Mouse (Mus musculus) heart, embryonic 16.5 days (tissue): ENCODE data around the gene Stxbp1. TPM values are rescaled to one million over a fixed set of nuclear protein-coding genes. Genes with fewer than 3 reads are reported as not detected.
A peak's percentile ranks its signal among the peaks of the same experiment; 100 is the strongest.

Experiments used
- ATAC-seq: fragments of 200-750 bp; cut with Nextera tagmentation; replicated peaks from 2 replicates; pipeline ENCODE4 v1.8.0; 2017; ENCODE audit warnings: moderate number of reproducible peaks; ENCODE audit not compliant: insufficient read depth, low FRiP score; ENCODE audit errors: extremely low read depth
- H3K27ac ChIP-seq: fragments of 300-500 bp; sonication (generic); 2 replicates; pipeline ENCODE4 v1.5.1; 2014; ENCODE audit warnings: mild to moderate bottlenecking, low read length, control low read depth, moderate library complexity
- H3K27me3 ChIP-seq: fragments of 300-500 bp; sonication (generic); 2 replicates; pipeline ENCODE4 v1.6.1; 2014; ENCODE audit warnings: low read length, mixed read lengths; ENCODE audit not compliant: control insufficient read depth, insufficient read depth
- H3K36me3 ChIP-seq: fragments of 300-500 bp; sonication (generic); 2 replicates; pipeline ENCODE4 v1.6.1; 2014; ENCODE audit not compliant: control insufficient read depth, insufficient read depth
- H3K4me1 ChIP-seq: fragments of 300-500 bp; sonication (generic); 2 replicates; pipeline ENCODE4 v1.6.1; 2014; ENCODE audit warnings: low read length, mixed read lengths; ENCODE audit not compliant: control insufficient read depth, insufficient read depth
- H3K4me2 ChIP-seq: fragments of 300-500 bp; sonication (generic); 2 replicates; pipeline ENCODE4 v1.6.1; 2014; ENCODE audit warnings: low read depth, mild to moderate bottlenecking, control low read depth, low read length
- H3K4me3 ChIP-seq: fragments of 300-500 bp; sonication (generic); 2 replicates; pipeline ENCODE4 v1.5.1; 2014; ENCODE audit warnings: mild to moderate bottlenecking, control low read depth, low read length
- H3K9ac ChIP-seq: fragments of 300-500 bp; sonication (generic); 2 replicates; pipeline ENCODE4 v1.6.1; 2014; ENCODE audit warnings: low read length, control low read depth
- H3K9me3 ChIP-seq: fragments of 300-500 bp; sonication (generic); replicated peaks from 2 replicates; pipeline ENCODE4 v1.6.1; 2016; ENCODE audit warnings: low read length; ENCODE audit not compliant: control insufficient read depth
- WGBS: fragments of 180-500 bp; shearing (Covaris S2); extraction: QIAGEN DNeasy Blood & Tissue Kit; methylation state at CpG from one replicate; pipeline ENCODE4 v1.1.7; 2014; 5-methylcytosine and 5-hydroxymethylcytosine counted together
- polyA plus RNA-seq: library from polyadenylated mRNA; unstranded; fragments of >200 nt; fragmentation: Nextera tagmentation; extraction: Ambion mirVana; gene quantifications from 2 replicates; pipeline ENCODE4 v1.2.1, GENCODE M21; 2015

The Stxbp1 gene
- polyA plus RNA-seq, 1 experiment from 2014 or later, result 29.2 TPM

DNA sequence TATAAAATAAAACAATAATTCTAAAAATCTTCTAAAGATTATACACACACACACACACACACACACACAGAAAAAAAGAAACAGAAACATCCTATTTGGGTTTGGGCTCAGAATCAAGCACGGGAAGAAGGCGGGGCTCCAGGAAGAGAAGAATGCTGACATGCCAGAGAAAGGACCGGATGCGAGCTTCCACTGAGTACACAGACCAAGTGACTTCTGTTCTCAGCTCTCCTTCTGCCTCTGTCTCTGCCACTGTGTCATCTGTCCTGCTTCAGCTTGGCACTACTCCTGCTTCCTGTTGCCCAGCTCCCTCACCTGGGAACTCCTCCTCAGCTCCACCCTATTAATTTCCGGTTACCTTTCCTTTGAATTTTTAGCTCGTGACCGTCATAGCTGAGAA, 12.5 kb downstream of the Stxbp1 start:
- no peak overlapping the region for H3K4me3 ChIP-seq
- H3K9ac ChIP-seq, result peak overlapping the region; percentile 9; the same call in 1 of the 2 replicates
- WGBS, result 48% methylated on average over 7 of the region's 7 CpGs
- H3K4me1 ChIP-seq, result peaks cover 42% of the 10 kb centered on the region
- peak overlapping the region; percentile 78 for H3K27ac ChIP-seq
- peak; percentile 59; the same call in 1 of the 2 replicates for ATAC-seq
- H3K9me3 ChIP-seq, result no peaks in the 10 kb centered on the region
- no peaks in the 10 kb centered on the region for H3K27me3 ChIP-seq
- H3K36me3 ChIP-seq, result no peaks in the 10 kb centered on the region
- H3K4me2 ChIP-seq, result peak overlapping the region; percentile 36

DNA sequence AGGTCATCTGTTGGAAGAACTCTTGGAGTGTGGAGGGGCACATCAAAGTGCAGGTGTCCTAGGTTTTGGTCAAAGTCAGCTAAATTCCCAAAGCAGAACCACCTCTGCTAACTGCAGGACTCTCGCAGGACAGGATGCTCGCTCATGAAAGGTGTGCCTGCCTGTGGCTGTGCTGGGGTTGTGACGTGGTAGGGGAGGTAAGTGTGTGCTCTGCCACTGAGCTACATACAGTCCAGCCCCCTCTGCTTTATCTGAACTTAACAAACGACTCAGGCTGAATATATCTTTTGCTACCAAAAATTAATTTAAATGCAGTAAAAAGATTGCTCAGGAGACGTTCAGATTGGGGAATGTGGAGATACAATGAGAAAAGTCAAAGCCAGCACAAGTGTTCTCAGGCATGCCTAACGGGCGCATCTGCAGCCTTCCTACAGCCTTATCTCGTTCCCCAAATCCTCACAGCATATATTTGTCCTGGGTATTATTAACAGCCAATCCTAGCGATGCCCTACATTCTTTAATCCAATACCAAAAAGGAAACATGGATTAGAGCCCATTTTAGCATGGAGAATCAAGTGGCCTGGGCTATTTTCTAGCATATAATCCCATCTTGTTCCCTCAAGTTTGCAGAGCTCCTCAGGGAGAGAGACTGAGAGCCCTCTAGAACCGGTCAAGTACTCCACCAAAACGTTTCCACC, 17.9 kb downstream of the Stxbp1 start:
- Histone ChIP-seq H3K4me3 (no peak overlapping the region), H3K4me1 (peaks cover 12% of the 10 kb centered on the region), H3K27ac (peak overlapping the region; percentile 71), H3K27me3 (no peaks in the 10 kb centered on the region), H3K9me3 (no peaks in the 10 kb centered on the region), H3K9ac (no peak overlapping the region), H3K36me3 (no peaks in the 10 kb centered on the region), H3K4me2 (no peak overlapping the region)
- ATAC-seq, result 0 out of 2 replicates have a peak, but pooled peaks have one; percentile 55
- WGBS, result 51% methylated on average over 11 of the region's 11 CpGs

DNA sequence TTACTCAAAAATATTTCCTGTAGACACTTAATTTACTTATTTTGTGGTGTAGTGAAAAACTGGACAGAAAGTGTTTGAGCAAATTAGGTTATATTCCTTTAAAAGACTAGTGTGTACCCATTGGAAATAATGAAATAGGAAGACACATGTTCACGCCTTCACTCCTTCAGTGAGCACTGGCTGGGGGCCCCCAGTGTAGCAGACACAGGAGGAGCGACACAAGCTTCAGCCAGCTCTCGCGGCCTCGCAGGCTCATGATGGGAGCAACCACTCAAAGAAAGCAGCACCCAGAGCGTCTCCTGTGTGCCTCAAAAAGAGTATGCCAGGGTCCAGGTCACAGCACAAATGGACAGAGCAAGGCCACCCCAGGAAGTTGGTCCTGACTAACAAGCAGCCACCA, 21.2 kb downstream of the Stxbp1 start:
- ATAC-seq, result no peak
- Histone ChIP-seq H3K27me3 (no peaks in the 10 kb centered on the region), H3K4me3 (no peak overlapping the region), H3K27ac (no peak overlapping the region), H3K9me3 (no peaks in the 10 kb centered on the region), H3K4me2 (no peak overlapping the region), H3K36me3 (no peaks in the 10 kb centered on the region), H3K4me1 (peaks cover 7% of the 10 kb centered on the region; the same call in 1 of the 2 replicates), H3K9ac (no peak overlapping the region)
- 72% methylated on average over 6 of the region's 6 CpGs for WGBS

DNA sequence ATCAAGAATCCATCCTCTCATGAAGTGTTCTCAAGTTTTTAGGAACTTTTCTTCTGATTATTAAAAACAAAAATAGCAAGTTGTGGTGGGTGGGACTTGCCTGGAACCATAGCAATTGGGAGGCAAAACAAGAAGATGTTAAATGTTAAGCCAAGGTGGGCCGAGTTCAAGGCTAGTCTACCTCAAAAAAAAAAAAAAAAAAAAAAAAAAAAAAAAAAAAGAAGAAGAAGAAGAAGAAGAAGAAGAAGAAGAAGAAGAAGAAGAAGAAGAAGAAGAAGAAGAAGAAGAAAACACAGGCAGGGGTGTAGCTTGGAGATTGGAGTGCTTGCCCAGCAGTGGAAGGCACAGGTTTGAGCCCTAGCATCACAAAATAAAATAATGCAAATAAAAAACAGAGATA, 22.3 kb downstream of the Stxbp1 start:
- no peak for ATAC-seq
- Histone ChIP-seq H3K4me2 (no peak overlapping the region), H3K27ac (no peak overlapping the region), H3K36me3 (no peaks in the 10 kb centered on the region), H3K9me3 (no peaks in the 10 kb centered on the region), H3K27me3 (no peaks in the 10 kb centered on the region), H3K4me1 (peaks cover 7% of the 10 kb centered on the region; the same call in 1 of the 2 replicates), H3K4me3 (no peak overlapping the region), H3K9ac (no peak overlapping the region)
- 89% methylated on average over 1 of the region's 1 CpGs for WGBS

DNA sequence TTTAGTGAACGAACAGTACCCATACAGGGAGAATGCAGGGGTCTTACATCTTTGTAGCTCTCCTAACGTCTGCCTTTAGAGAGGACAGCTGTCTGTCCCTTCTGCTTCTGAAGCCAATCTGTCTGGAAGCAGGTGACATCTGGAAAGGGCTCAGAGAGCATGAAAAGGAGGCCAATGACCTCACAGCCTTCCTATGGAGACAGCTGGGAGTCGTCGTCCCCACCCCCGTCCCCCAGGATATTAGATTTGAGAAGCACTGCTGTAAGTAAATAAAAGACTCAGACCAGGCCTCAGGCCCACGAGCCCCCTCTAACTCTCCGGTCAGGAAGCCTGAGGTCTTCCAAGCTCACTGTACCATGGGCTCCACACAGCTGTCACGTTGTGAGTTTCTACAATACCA, 22.9 kb downstream of the Stxbp1 start:
- H3K27me3 ChIP-seq, result no peaks in the 10 kb centered on the region
- no peaks in the 10 kb centered on the region for H3K36me3 ChIP-seq
- H3K27ac ChIP-seq, result no peak overlapping the region
- no peaks in the 10 kb centered on the region for H3K9me3 ChIP-seq
- no peak overlapping the region for H3K4me3 ChIP-seq
- 59% methylated on average over 8 of the region's 8 CpGs for WGBS
- ATAC-seq, result no peak
- H3K9ac ChIP-seq, result no peak overlapping the region
- H3K4me2 ChIP-seq, result no peak overlapping the region
- peaks cover 4% of the 10 kb centered on the region; the same call in 1 of the 2 replicates for H3K4me1 ChIP-seq

DNA sequence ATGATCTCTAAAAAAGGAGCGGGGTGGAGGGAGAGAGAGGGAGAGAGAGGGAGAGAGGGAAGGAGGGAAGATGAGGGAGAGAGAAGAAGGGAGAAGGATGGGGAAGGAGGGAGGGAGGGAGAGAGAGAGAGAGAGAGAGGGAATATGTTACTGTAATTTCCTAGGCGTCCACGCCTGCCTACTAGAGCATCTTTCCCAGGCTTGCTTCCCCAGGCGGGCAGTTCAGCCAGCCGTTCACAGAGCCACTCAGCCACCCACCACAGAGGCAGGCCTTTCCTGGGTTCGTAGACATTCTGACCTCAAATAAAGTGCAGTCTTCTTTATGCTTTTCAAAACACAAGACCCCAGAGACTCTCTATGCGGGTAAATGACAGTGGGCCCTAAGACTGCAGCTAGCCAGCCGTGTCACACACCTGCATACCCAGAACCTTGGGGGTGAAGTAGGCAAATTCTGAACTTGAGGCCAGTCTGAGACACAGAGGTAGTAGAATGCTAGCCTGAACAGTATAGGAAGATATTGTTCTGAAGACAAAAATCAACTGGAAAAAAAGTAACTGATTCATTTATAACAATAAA, 23.4 kb downstream of the Stxbp1 start:
- no peaks in the 10 kb centered on the region for H3K27me3 ChIP-seq
- H3K27ac ChIP-seq, result no peak overlapping the region
- WGBS, result 67% methylated on average over 8 of the region's 8 CpGs
- H3K4me3 ChIP-seq, result no peak overlapping the region
- no peak overlapping the region for H3K9ac ChIP-seq
- no peaks in the 10 kb centered on the region for H3K36me3 ChIP-seq
- ATAC-seq, result no peak
- H3K4me2 ChIP-seq, result no peak overlapping the region
- no peaks in the 10 kb centered on the region for H3K4me1 ChIP-seq
- no peaks in the 10 kb centered on the region for H3K9me3 ChIP-seq

DNA sequence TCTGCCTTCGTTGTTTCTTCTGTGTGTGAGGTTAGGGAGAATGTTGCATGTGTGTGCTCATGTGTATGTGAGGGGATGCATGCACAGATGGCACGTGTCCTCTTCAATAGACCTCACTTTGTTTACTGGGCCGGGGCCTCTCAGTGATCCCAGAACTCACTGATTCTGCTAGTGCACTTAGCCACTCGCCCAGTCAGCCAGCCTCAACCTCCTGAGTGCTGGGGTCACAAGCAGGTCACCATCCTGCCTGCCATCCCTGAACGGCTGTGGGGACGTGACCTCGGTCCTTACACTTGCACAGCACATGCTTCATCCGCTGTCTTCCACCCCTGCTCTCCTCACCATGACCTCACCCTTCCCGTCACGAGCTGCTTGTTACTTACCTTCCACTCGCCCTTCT, 23.9 kb downstream of the Stxbp1 start:
- no peak overlapping the region for H3K4me2 ChIP-seq
- 0 out of 2 replicates have a peak, but pooled peaks cover 1% of the 10 kb centered on the region for H3K36me3 ChIP-seq
- H3K9ac ChIP-seq, result no peak overlapping the region
- no peaks in the 10 kb centered on the region for H3K9me3 ChIP-seq
- H3K4me1 ChIP-seq, result no peaks in the 10 kb centered on the region
- H3K27ac ChIP-seq, result no peak overlapping the region
- no peak for ATAC-seq
- no peak overlapping the region for H3K4me3 ChIP-seq
- H3K27me3 ChIP-seq, result no peaks in the 10 kb centered on the region
- WGBS, result 48% methylated on average over 11 of the region's 11 CpGs

DNA sequence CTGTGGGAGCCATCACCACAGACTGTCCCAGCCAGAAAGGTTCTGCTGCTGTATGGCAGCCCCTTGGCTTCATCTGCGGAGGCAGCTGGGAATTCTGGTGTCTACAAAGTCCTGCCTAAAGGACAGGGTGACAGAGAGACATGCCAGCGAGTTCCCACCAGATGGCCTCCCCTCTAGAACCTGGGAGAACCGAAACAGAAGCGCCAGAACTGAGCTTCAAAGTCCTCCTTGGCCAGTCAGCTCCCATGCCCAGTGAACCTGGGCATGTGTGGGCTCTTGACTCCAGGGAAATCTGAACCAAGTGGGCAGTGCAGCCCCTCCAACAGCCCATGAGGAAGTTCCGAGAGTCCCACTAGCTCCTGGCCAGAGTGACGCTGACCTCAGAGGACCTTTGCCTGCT, 24.4 kb downstream of the Stxbp1 start:
- no peak for ATAC-seq
- no peak overlapping the region for H3K9ac ChIP-seq
- H3K27ac ChIP-seq, result no peak overlapping the region
- no peaks in the 10 kb centered on the region for H3K4me1 ChIP-seq
- no peaks in the 10 kb centered on the region for H3K9me3 ChIP-seq
- WGBS, result 76% methylated on average over 6 of the region's 6 CpGs
- 0 out of 2 replicates have a peak, but pooled peaks cover 3% of the 10 kb centered on the region for H3K36me3 ChIP-seq
- H3K4me2 ChIP-seq, result no peak overlapping the region
- H3K4me3 ChIP-seq, result no peak overlapping the region
- H3K27me3 ChIP-seq, result no peaks in the 10 kb centered on the region

DNA sequence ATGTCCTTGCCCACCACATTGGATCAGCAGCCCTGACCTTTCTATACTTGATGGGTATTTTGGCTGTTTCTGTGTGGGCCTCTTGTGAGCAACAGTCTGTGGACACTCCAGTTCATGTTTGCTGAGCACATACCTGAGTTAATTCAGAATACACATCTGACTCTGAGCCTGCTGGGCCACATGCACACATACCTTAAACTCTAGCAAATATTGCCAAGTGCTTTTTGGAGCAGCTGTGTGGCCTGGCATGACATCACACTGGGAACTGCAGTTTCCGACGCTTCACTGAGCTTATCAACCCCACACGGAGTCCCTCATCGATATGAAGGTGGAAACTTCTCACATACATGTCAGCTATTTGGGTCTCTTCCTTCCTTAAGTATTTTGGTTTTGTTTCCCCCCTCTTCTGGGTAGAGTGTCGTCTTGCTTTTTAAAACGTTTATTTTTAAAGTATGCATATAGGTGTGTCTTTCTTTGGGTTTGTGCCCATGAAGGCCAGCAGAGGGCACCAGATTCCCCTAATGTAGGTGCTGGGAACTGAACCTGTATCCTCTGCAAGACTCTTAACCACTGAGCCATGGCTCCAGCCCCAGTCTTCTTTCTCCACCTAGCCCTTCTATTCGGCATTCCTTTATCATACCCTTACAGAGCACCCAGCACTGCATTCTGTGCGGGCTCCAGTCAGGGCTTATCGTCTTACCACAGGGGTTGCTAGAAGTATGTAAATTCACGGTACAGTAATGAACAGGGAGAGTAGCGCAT, 25.8 kb downstream of the Stxbp1 start:
- H3K4me2 ChIP-seq, result no peak overlapping the region
- no peaks in the 10 kb centered on the region for H3K27me3 ChIP-seq
- no peak for ATAC-seq
- 65% methylated on average over 11 of the region's 11 CpGs for WGBS
- no peak overlapping the region for H3K9ac ChIP-seq
- H3K9me3 ChIP-seq, result no peaks in the 10 kb centered on the region
- H3K4me3 ChIP-seq, result no peak overlapping the region
- no peaks in the 10 kb centered on the region for H3K4me1 ChIP-seq
- no peak overlapping the region for H3K27ac ChIP-seq
- H3K36me3 ChIP-seq, result 0 out of 2 replicates have a peak, but pooled peaks cover 5% of the 10 kb centered on the region
